Mouse (Mus musculus) olfactory bulb, adult 2 months (tissue): ENCODE data around the gene Stat1.

ENCODE experiments used
- CTCF ChIP-seq: fragments of 200-500 bp; IDR thresholded peaks from 2 replicates; pipeline ENCODE4 v1.5.1; 2012; ENCODE audit warnings: low read depth, mild to moderate bottlenecking, low read length, moderate library complexity; ENCODE audit not compliant: insufficient read depth
- POLR2A ChIP-seq: fragments of 200-500 bp; IDR thresholded peaks from 2 replicates; pipeline ENCODE4 v1.6.1; 2012; ENCODE audit warnings: mild to moderate bottlenecking, low read depth, low read length, moderate library complexity; ENCODE audit not compliant: insufficient read depth

GRCm38 (mm10) chr1:52156351-52156750, 37.1 kb downstream of the Stat1 start:
- no peak for TF ChIP-seq CTCF
- no peak for TF ChIP-seq POLR2A
